Mouse (Mus musculus) stomach, postnatal 0 days (tissue): ENCODE measurements around the gene Pld4. TPM values are rescaled to one million over a fixed set of nuclear protein-coding genes. Genes with fewer than 3 reads are reported as not detected.

Experiments used
- ATAC-seq: fragments of 200-750 bp; cut with Nextera tagmentation; 2 replicates; pipeline ENCODE4 v1.8.0; 2017; ENCODE audit not compliant: low FRiP score, low TSS enrichment
- DNase-seq: peaks from one replicate; pipeline ENCODE4 v3.0.0-alpha.2; 2016; ENCODE audit warnings: low spot score
- H3K27ac ChIP-seq: fragments of 300-500 bp; sonication (generic); replicated peaks from 2 replicates; pipeline ENCODE4 v1.5.1; 2014; ENCODE audit warnings: mild to moderate bottlenecking, control low read depth
- H3K27me3 ChIP-seq: fragments of 300-500 bp; sonication (generic); 2 replicates; pipeline ENCODE4 v1.6.1; 2014; ENCODE audit warnings: low read length; ENCODE audit not compliant: control insufficient read depth, insufficient read depth
- H3K36me3 ChIP-seq: fragments of 300-500 bp; sonication (generic); 2 replicates; pipeline ENCODE4 v1.6.1; 2014; ENCODE audit warnings: low read length, mixed read lengths; ENCODE audit not compliant: control insufficient read depth, insufficient read depth
- H3K4me1 ChIP-seq: fragments of 300-500 bp; sonication (generic); replicated peaks from 2 replicates; pipeline ENCODE4 v1.6.1; 2014; ENCODE audit warnings: antibody characterized with exemption; ENCODE audit not compliant: control insufficient read depth, insufficient read depth
- H3K4me2 ChIP-seq: fragments of 300-500 bp; sonication (generic); replicated peaks from 2 replicates; pipeline ENCODE4 v1.6.1; 2014; ENCODE audit warnings: low read depth, mild to moderate bottlenecking, control low read depth, moderate library complexity
- H3K4me3 ChIP-seq: fragments of 300-500 bp; sonication (generic); 2 replicates; pipeline ENCODE4 v1.5.1; 2014; ENCODE audit warnings: low read depth, low read length, control low read depth
- H3K9ac ChIP-seq: fragments of 300-500 bp; sonication (generic); 2 replicates; pipeline ENCODE4 v1.6.1; 2014; ENCODE audit warnings: mild to moderate bottlenecking, low read length, control low read depth, mixed read lengths
- H3K9me3 ChIP-seq: fragments of 300-500 bp; sonication (generic); 2 replicates; pipeline ENCODE4 v1.6.1; 2016; ENCODE audit warnings: low read length; ENCODE audit not compliant: control insufficient read depth
- CTCF ChIP-seq: IDR thresholded peaks from 2 replicates; pipeline ENCODE4 v1.5.1; 2016; ENCODE audit warnings: antibody characterized with exemption, low read depth, mild to moderate bottlenecking, moderate library complexity
- EP300 ChIP-seq: optimal IDR thresholded peaks from 2 replicates; pipeline ENCODE3; 2016; ENCODE audit warnings: antibody characterized with exemption
- WGBS: fragments of 180-500 bp; shearing (Covaris S2); extraction: QIAGEN DNeasy Blood & Tissue Kit; methylation state at CpG from one replicate; pipeline ENCODE4 v1.1.7; 2014; 5-methylcytosine and 5-hydroxymethylcytosine counted together
- polyA plus RNA-seq: library from polyadenylated mRNA; unstranded; fragments of >200 nt; fragmentation: Nextera tagmentation; extraction: Ambion mirVana; gene quantifications from 2 replicates; pipeline ENCODE4 v1.2.1, GENCODE M21; 2015

Pld4 gene
- polyA plus RNA-seq, 1 experiment from 2014 or later: 9.8 TPM

GRCm38 (mm10) chr12:112764991-112765390 lies 4.5 kb downstream of the Pld4 start:
- TF ChIP-seq CTCF: no peak
- no peak for TF ChIP-seq EP300
- Histone ChIP-seq H3K4me2 (no peak overlapping the region), H3K4me3 (no peak overlapping the region), H3K27ac (no peak overlapping the region), H3K9me3 (no peaks in the 10 kb centered on the region), H3K27me3 (no peaks in the 10 kb centered on the region), H3K4me1 (no peaks in the 10 kb centered on the region), H3K9ac (no peak overlapping the region), H3K36me3 (no peaks in the 10 kb centered on the region)
- no peak for ATAC-seq
- DNase-seq: no peak
- 86% methylated on average over 7 of the region's 7 CpGs for WGBS

- Histone ChIP-seq H3K9me3 (no peaks in the 10 kb centered on the region), H3K4me3 (no peak overlapping the region), H3K4me1 (no peaks in the 10 kb centered on the region), H3K27ac (no peak overlapping the region), H3K36me3 (no peaks in the 10 kb centered on the region), H3K9ac (no peak overlapping the region), H3K4me2 (no peak overlapping the region), H3K27me3 (no peaks in the 10 kb centered on the region)
- no peak for TF ChIP-seq EP300
- no peak for TF ChIP-seq CTCF
- ATAC-seq (no peak), DNase-seq (no peak)
- WGBS: 86% methylated on average over 7 of the region's 7 CpGs
Measured at GRCm38 (mm10) chr12:112766586-112766985, 6.1 kb downstream of the Pld4 start.

- WGBS: 85% methylated on average over 16 of the region's 16 CpGs
- no peak overlapping the region for H3K4me2 ChIP-seq
- no peak overlapping the region for H3K4me3 ChIP-seq
- ATAC-seq (no peak), DNase-seq (no peak)
- H3K27me3 ChIP-seq: no peaks in the 10 kb centered on the region
- TF ChIP-seq CTCF (no peak), EP300 (no peak)
- no peaks in the 10 kb centered on the region for H3K36me3 ChIP-seq
- H3K9me3 ChIP-seq: no peaks in the 10 kb centered on the region
- H3K27ac ChIP-seq: no peak overlapping the region
- H3K4me1 ChIP-seq: no peaks in the 10 kb centered on the region
- H3K9ac ChIP-seq: no peak overlapping the region
Measured at GRCm38 (mm10) chr12:112767036-112767890, 6.8 kb downstream of the Pld4 start.

GRCm38 (mm10) chr12:112768166-112768565 lies 7.7 kb downstream of the Pld4 start:
- no peak overlapping the region for H3K4me3 ChIP-seq
- H3K9ac ChIP-seq: no peak overlapping the region
- H3K27ac ChIP-seq: no peak overlapping the region
- no peaks in the 10 kb centered on the region for H3K9me3 ChIP-seq
- no peaks in the 10 kb centered on the region for H3K4me1 ChIP-seq
- no peaks in the 10 kb centered on the region for H3K36me3 ChIP-seq
- no peak overlapping the region for H3K4me2 ChIP-seq
- TF ChIP-seq CTCF (no peak), EP300 (no peak)
- 81% methylated on average over 8 of the region's 8 CpGs for WGBS
- ATAC-seq (no peak), DNase-seq (no peak)
- H3K27me3 ChIP-seq: no peaks in the 10 kb centered on the region

- no peak overlapping the region for H3K4me3 ChIP-seq
- H3K4me2 ChIP-seq: no peak overlapping the region
- no peaks in the 10 kb centered on the region for H3K9me3 ChIP-seq
- H3K9ac ChIP-seq: no peak overlapping the region
- no peaks in the 10 kb centered on the region for H3K36me3 ChIP-seq
- H3K27ac ChIP-seq: no peak overlapping the region
- H3K27me3 ChIP-seq: no peaks in the 10 kb centered on the region
- TF ChIP-seq EP300: no peak
- ATAC-seq (no peak), DNase-seq (no peak)
- WGBS: 82% methylated on average over 6 of the region's 6 CpGs
- no peaks in the 10 kb centered on the region for H3K4me1 ChIP-seq
Measured at GRCm38 (mm10) chr12:112769031-112769430, 8.6 kb downstream of the Pld4 start.

- no peak overlapping the region for H3K4me2 ChIP-seq
- ATAC-seq: no peak
- DNase-seq: no peak
- H3K4me3 ChIP-seq: no peak overlapping the region
- H3K4me1 ChIP-seq: no peaks in the 10 kb centered on the region
- TF ChIP-seq EP300: no peak
- TF ChIP-seq CTCF: no peak
- H3K36me3 ChIP-seq: no peaks in the 10 kb centered on the region
- H3K9me3 ChIP-seq: no peaks in the 10 kb centered on the region
- WGBS: 74% methylated on average over 2 of the region's 2 CpGs
- H3K27ac ChIP-seq: no peak overlapping the region
- H3K9ac ChIP-seq: no peak overlapping the region
- H3K27me3 ChIP-seq: no peaks in the 10 kb centered on the region
Measured at GRCm38 (mm10) chr12:112769751-112770150, 9.3 kb downstream of the Pld4 start.
